ENCODE assay signal across 9 mouse cellular contexts in the genomic region with DNA sequence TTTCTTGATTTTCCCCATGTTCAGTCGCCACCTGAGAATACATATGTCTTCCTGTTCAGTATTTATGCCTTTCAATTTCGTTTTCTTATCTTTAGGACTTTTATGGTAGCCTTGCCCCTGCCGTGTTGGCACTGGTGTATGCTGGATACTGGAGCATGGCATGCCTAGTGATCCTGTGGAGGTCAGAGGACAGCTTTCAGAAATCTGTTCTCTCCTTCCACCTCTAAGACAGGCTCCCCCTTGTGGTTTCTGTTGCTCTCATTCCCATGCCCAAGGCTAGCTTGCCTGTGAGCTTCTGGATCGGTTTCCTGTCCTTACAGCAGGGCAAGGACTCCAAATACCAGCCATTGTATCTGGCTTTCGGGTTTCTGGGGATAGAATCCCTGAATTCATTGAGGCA. TPM values are rescaled to one million over a fixed set of nuclear protein-coding genes. Genes with fewer than 3 reads are reported as not detected.
A peak's percentile ranks its signal among the peaks of the same experiment; 100 is the strongest.
DNase-seq lines count a peak whose midpoint lies in the region; ATAC-seq and TF ChIP-seq lines count a peak whose summit lies in the region.
"Had no signal": no experiment of that assay in that cellular context is flagged by ENCODE, and none has a peak within 500 bp of the region (broad histone marks: within the 10 kb centered on the region; RNA-seq: fewer than 3 reads in every experiment).

No protein-coding gene starts in this region.

- DNase-seq in lung, adult 2 months, result no peak
- no peak for DNase-seq in lung, postnatal 25 days (ENCODE audit: low spot score)
- peak; percentile 41 for DNase-seq in adrenal gland, adult 8-10 months
- DNase-seq in forelimb bud, embryonic 11.5 days (ENCODE audit: low read depth, low spot score), result peak; percentile 24
- DNase-seq in naive thymus-derived CD4-positive, alpha-beta T cell, adult 2 months (ENCODE audit: low read depth), result peak; percentile 15
- no peak for DNase-seq in frontal cortex, postnatal 25 days (ENCODE audit: low spot score in 2 of 2)
- DNase-seq in thymus, postnatal 25 days, result no peak

- ATAC-seq in activated CD4-positive, CD25-positive, alpha-beta regulatory T cell, adult 4 months, result no peak

- TF ChIP-seq POLR2A in lung, adult 2 months (IDR thresholded peaks at IDR 0.05; ENCODE audit: borderline replicate concordance, extremely low read depth, low read depth, low read length), result no peak

- H3K4me1 ChIP-seq in lung, adult 2 months (ENCODE audit: control insufficient read depth, insufficient read depth, low read length), result no peaks in the 10 kb centered on the region
- H3K4me1 ChIP-seq: embryonic facial prominence, embryonic 13.5 days had no signal

- 0 out of 2 replicates have a peak, but pooled peaks have one; percentile 9 for TF ChIP-seq CTCF in lung, adult 2 months (IDR thresholded peaks at IDR 0.05; ENCODE audit: insufficient read depth, low read length)

- no peak overlapping the region for H3K4me3 ChIP-seq in lung, adult 2 months (replicated peaks; ENCODE audit: extremely low read depth, low read depth, low read length)
- H3K4me3 ChIP-seq: embryonic facial prominence, embryonic 13.5 days had no signal

- WGBS in lung, adult 2 months, result 30% methylated on average over 5 of the region's 5 CpGs

RNA-seq across cellular contexts. Expression of a gene that starts 12.0 kb away (rescaled TPM):
- polyA plus RNA-seq in lung, adult 2 months (2012; rRNA removed), result 17.1 and 28.0 TPM in 2 replicates
- total RNA-seq in adrenal gland, adult 8-10 months (2022), result 10 to 100 TPM; 46.2 to 67.4 (median 52.1) TPM
- polyA plus RNA-seq in activated CD4-positive, CD25-positive, alpha-beta regulatory T cell, adult 4 months (2017; shearing (Covaris generic)), result 10 to 100 TPM; 51.8 to 56.6 TPM

RNA-seq across cellular contexts. Expression of a gene that starts 38.6 kb away (rescaled TPM):
- polyA plus RNA-seq in lung, adult 2 months (2012; rRNA removed), result 35.4 and 39.4 TPM in 2 replicates
- 10 to 100 TPM; 36.3 to 54.7 (median 46.7) TPM for total RNA-seq in adrenal gland, adult 8-10 months (2022)
- 10 to 100 TPM; 21.8 to 26.2 TPM for polyA plus RNA-seq in activated CD4-positive, CD25-positive, alpha-beta regulatory T cell, adult 4 months (2017; shearing (Covaris generic))

RNA-seq across cellular contexts. Expression of a gene that starts 38.7 kb away (rescaled TPM):
- polyA plus RNA-seq in lung, adult 2 months (2012; rRNA removed), result 19.7 and 23.3 TPM in 2 replicates
- 10 to 100 TPM; 30.6 to 36.7 (median 33.9) TPM for total RNA-seq in adrenal gland, adult 8-10 months (2022)
- 10 to 100 TPM; 18.4 to 21.2 TPM for polyA plus RNA-seq in activated CD4-positive, CD25-positive, alpha-beta regulatory T cell, adult 4 months (2017; shearing (Covaris generic))

Comparison
In these comparisons a context has a peak if more than half of its experiments do, and no peak if none do; other contexts are left out.
1. DNase-seq: peak in adrenal gland, adult 8-10 months (single experiment), forelimb bud, embryonic 11.5 days (single experiment) and naive thymus-derived CD4-positive, alpha-beta T cell, adult 2 months (single experiment); none in lung, adult 2 months (single experiment), lung, postnatal 25 days (single experiment), frontal cortex, postnatal 25 days (0 of 2) and thymus, postnatal 25 days (single experiment).